Mouse (Mus musculus): ENCODE measurements around the gene Kmo. TPM values are rescaled to one million over a fixed set of nuclear protein-coding genes. Genes with fewer than 3 reads are reported as not detected.

The Kmo gene
- total RNA-seq (2017): 7.5 to 16.0 TPM (median 10.7 TPM) in 3 replicates

DNA sequence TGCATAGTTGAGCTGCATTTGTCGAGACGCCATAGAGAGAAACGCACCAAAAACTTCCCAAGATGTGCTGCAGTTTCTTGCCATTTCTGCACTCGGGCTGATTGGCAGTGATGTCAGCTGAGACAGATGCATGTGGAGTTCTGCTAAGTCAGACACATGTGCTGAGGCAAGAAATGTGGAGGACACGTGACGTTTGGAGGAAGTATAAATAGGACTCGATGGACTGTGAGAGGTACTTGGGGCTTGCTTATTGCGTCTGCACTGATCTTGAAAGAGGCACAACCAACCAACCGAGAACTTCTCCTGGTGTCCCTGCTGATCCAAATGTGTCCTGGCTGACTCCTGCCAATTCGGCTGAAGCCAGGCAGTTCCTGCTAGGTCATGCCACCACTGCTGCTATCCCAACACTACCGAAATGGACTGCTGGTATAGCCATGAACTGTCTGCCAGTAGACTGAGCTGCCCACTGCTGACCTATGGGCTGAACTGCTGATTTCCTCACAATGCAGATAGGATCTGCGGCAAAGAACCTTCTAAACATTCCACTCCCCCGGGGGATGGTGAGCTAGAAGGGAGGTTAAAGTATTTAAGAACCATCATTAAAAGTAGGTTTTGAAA, at the start of gene Kmo:
Gene Kmo, plus strand, starts transcription at position 568 of the 618 bp plus-strand sequence.
- ATAC-seq (replicated peaks; ENCODE audit: insufficient number of reproducible peaks, low FRiP score, low TSS enrichment, poor library complexity, severe bottlenecking): no peak

DNA sequence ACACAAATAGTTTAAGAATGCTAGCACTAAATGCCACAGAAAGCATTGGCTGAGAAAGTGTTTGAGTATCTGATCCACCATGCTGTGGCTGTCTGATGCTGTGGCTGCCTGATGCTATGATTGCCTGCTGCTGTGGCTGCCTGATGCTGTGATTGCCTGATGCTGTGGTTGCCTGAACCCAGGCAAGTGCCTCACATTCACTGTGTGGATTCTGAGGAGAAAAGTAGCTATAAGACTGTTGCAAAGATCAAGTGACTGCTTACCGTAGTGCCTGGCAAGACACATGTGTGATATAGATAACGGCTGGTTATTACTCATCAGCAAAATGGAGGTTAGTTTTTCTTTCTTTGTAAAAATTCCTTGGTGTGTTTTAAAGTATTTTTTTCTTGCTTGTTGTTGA, 46.1 kb upstream of the Kmo start:
- no peak for ATAC-seq (replicated peaks; ENCODE audit: insufficient number of reproducible peaks, low FRiP score, low TSS enrichment, poor library complexity, severe bottlenecking)

DNA sequence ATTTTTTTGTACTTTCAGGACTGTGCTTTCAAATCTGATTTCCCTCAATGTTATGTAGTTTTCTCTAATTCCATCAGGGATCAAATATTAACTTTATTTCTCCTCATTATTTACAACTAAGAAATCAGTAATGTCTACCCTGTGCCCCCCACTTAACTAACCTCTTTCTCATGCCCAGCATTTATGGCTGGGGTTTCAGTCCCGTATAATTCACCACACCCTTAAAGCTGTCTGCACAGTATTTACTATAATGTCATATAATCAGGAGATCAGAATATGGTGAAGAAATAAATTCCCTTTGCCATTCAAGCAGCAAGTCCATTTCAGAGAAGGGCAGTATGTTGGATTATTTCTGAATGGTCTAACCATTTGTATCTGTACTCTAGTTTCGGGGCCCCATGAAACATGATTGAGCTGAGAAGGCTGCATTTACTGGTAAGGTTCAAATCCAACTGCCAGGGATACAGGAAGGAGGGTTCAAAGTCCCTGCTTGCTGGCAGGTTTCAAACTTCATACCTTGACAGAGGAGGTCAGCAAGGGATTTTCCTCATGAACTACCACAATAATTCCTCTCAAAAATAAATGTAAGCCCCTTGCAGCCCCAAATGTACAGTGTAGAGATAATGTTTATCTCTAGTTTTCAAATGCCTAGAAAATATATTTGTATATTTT, 41.6 kb upstream of the Kmo start:
- no peak for ATAC-seq (replicated peaks; ENCODE audit: insufficient number of reproducible peaks, low FRiP score, low TSS enrichment, poor library complexity, severe bottlenecking)

DNA sequence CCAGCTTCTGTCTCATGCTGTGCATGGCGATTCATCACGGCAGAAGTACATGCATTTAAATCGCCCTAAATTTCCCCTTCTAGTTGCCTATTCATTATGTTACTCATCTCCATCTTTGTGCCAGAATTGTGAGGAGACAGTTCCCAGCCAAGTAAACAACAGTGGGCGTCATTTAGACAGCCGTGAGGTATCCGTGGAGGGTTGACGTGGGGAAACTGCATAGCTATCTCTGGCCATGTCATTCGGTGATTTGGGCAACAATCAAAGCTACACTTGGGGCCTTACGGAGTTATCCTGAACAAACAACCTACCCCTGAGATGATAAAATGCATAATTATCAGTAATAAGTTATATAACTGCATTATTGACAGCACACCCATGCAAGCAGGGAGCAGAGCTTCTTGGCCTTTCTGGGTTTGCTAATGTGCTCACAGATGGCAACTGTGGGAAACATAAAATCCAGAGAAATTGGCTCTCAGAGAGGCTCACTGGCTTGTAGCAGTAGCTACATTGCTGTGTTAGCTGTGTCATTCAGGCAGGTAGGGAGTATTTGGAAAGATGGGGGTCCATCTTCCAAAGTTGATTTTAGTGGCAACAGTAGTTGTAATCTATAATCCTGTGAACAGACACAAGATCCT, 40.5 kb upstream of the Kmo start:
- no peak for ATAC-seq (replicated peaks; ENCODE audit: insufficient number of reproducible peaks, low FRiP score, low TSS enrichment, poor library complexity, severe bottlenecking)

DNA sequence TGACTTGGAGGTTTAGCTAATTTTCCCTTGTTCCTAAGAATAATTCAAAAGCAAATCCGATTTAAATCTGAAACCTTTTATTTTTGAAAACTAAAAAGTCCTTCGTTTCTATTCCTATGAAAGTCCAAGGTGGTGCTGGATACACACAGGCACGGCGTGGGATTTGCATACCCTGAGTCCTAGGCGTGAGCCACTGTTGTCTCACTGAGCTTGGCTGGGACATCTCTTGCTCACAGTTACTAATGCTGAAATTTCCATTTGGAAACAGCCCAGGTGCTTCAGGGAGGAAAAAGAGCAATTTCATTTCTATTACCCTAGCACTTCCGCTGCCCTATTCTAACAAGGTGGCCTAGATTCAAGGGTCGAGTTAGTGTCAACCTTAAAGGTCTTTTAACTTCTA, 39.8 kb upstream of the Kmo start:
- no peak for ATAC-seq (replicated peaks; ENCODE audit: insufficient number of reproducible peaks, low FRiP score, low TSS enrichment, poor library complexity, severe bottlenecking)

DNA sequence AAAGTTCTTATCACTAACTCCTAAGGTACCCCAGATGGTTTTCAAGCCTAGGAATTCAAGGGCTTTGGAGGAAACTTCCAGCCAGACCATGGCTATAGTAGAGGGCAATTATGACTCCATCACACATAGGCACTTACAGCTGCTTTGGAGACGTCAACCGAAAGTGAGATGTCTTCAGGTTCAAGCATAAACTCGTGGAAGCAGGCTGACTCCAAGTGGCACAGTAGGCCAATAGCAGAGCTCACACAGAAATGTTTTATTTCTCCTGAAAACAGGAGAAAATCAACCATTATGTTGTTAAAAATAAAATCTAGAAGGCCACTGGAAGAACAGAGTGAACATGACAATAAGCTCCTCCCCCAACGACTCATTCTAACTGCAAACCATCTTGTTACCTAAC, 37.4 kb upstream of the Kmo start:
- ATAC-seq (replicated peaks; ENCODE audit: insufficient number of reproducible peaks, low FRiP score, low TSS enrichment, poor library complexity, severe bottlenecking): no peak

DNA sequence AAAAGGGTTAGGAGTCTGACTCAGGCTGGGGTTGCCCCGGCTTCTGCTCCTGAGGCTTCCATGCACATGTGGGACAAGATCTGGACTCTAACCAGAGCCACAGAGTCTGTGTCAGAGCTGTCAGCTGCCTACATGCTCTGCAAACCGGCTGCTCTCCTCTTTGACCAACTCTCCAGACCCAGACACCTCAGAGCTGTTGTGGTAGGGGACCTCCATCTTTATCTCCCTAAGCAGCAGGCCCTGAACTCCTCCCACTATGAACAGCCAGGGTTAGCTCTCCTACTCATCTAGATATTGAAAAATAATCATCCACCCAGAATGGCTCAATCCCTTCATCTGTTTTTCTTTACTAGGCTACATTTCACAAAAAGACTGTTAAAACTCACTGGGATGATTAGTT, 34.9 kb upstream of the Kmo start:
- ATAC-seq (replicated peaks; ENCODE audit: insufficient number of reproducible peaks, low FRiP score, low TSS enrichment, poor library complexity, severe bottlenecking): no peak

DNA sequence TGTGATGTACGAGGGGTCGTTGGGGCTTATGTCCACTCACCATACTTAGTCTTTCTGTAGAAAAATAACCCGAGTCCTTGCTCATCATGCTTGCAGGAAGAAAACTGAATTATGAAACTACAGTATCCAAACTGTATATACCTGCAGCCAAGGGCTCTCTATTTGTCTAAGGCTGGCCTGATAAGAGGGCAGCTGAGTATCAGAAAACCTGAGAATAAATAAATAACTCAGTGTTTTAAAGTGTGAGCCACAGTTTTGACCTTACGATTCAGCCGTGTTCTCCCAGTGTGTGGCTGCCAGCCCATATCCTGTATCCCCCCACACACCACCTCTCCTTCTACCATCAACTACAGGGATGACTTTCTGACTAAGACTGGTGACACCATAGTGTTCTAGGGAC, 33.5 kb upstream of the Kmo start:
- ATAC-seq (replicated peaks; ENCODE audit: insufficient number of reproducible peaks, low FRiP score, low TSS enrichment, poor library complexity, severe bottlenecking): no peak

DNA sequence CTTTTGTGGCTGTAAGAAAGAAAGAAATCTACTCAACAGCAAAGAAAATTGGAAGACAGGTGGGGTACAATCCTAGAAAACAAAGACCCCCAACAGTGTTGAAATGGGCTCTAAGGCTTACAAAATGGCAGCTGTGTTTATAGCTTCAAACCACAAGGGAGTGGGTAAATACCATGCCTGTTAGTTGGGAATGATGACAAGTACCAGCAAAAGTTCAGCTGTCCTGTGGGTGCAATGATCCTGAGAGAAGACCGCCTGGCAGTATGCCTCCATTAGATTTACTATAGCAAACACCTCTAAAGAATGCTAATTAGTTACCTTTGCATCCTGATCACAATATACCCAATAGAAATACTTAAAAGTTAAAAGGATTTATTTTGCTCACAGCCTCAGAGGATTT, 27.3 kb upstream of the Kmo start:
- no peak for ATAC-seq (replicated peaks; ENCODE audit: insufficient number of reproducible peaks, low FRiP score, low TSS enrichment, poor library complexity, severe bottlenecking)

DNA sequence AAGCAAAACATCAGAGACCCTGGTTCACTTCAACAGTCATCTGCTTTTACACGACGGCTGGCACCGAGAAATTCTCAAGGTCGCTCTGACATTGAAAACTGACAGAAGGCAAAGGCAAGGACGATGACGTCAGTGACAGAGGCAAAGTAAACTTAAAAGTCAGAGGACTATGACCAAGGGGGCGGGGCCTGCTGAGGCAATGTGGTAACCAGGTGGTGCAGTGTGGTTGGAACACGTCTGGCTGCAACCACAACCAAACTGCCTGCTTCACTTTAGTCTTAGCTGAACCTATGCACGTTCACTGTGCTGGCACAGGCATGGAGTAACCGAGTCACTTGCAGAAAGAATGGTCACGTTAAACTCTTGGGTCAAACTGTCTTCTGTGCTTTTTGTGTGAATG, 17.9 kb upstream of the Kmo start:
- ATAC-seq (replicated peaks; ENCODE audit: insufficient number of reproducible peaks, low FRiP score, low TSS enrichment, poor library complexity, severe bottlenecking): no peak

DNA sequence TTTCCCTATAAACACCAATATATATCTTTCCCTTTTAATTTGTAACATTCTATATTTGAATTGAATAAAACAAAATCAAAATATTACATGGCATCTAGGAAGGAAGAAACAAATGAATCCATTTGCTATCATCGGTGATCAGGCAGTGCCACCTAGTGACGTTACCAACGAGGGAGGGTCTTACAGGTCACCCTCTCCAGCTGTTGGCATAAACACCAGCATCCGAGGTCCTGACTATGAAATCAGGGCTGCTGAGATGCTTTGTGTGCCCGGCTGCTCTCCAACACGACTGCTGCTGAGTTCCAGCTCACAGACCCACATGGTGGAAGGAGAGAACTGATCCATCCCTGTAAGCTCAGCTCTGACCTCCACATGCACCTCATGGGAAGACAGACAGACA, 16.8 kb upstream of the Kmo start:
- no peak for ATAC-seq (replicated peaks; ENCODE audit: insufficient number of reproducible peaks, low FRiP score, low TSS enrichment, poor library complexity, severe bottlenecking)

DNA sequence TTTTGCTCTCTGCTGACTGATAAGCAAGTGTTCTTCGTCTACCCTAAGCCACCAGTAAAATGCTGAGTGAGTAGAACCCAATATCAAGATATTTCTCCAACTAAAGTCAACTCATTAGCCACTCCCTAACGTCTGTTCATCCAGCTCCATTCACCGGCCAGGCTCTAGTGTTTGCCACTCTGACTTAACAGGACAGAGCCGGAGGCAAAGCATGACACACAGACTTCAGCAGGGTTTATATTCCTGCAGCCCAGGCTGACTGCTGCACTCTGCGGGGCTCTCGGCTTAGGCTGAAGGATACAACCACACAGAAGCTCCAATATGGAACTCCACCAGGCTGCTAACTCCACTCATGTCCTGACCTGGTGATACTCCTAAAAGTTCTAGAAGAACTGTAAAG, 12.9 kb upstream of the Kmo start:
- ATAC-seq (replicated peaks; ENCODE audit: insufficient number of reproducible peaks, low FRiP score, low TSS enrichment, poor library complexity, severe bottlenecking): no peak

DNA sequence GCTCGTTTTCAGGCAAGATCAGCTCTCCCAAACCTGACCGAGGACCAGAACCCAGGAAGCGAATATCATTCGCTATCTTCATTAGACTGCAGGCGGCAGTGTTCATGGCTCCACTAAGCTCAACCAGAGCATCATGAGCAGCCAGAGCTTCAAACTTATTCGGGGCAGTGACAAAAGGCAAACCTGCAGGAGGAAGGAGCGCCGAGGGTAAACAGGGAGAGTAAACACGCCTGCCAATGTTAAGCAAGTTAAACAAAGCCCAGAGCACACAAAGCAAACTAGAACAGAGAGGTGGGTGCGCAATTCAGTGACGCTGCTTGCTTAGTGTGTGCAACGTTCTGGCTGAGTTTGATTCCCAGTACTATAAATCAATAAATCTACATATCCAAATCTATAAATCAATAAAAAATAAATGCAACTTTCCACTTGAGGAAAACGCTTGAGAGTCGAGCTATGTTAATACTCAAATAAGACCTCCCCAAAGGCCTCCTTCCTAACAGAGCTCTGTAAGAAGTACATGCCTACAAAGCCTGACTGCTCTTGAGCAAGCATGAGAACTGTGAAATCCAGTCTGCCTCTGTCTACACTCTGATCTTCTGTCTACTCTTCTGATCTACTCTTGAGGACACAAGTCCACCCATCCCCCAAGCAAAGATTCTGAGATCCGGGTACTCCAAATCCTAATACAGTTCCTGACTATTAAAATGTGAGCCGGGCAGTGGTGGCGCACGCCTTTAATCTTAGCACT, 12.2 kb upstream of the Kmo start:
- no peak for ATAC-seq (replicated peaks; ENCODE audit: insufficient number of reproducible peaks, low FRiP score, low TSS enrichment, poor library complexity, severe bottlenecking)

DNA sequence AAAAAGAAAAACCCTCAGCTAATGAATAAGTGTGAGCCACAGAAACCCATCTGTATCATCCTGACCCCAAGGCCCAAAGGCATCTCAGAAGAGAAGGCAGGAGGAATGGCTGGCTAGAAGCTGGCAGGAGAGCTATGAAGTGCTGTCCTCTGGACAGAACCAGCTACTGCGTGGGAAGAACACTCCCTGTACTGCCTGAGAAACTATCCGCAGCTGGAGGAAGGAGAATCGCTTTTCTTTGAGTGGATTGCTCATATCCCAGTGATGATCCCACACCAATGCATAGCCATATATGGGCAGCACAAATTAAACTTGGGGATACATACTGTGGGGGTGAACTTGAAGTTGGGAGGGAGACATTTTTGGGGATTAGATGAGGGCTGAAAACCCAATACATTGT, 11.5 kb upstream of the Kmo start:
- no peak for ATAC-seq (replicated peaks; ENCODE audit: insufficient number of reproducible peaks, low FRiP score, low TSS enrichment, poor library complexity, severe bottlenecking)

DNA sequence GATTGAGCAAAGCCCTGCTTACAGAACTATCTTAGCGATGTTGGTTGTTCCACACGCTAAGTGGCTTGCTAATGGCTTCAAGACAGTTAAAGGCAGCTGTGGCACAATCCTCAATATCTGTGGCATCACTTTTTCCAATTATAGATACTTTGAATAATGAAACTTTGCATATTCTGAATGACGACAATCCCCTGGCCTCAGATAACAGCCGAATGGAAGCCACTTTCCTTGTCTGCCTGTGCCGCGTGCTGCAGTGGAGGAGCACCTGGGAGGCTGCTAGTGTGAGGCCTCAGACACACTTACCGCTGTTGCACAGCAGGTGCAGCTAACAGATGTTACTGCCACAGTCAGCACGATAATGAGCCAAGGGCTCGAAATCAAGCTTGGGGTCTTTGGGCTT, 5.2 kb upstream of the Kmo start:
- ATAC-seq (replicated peaks; ENCODE audit: insufficient number of reproducible peaks, low FRiP score, low TSS enrichment, poor library complexity, severe bottlenecking): no peak

DNA sequence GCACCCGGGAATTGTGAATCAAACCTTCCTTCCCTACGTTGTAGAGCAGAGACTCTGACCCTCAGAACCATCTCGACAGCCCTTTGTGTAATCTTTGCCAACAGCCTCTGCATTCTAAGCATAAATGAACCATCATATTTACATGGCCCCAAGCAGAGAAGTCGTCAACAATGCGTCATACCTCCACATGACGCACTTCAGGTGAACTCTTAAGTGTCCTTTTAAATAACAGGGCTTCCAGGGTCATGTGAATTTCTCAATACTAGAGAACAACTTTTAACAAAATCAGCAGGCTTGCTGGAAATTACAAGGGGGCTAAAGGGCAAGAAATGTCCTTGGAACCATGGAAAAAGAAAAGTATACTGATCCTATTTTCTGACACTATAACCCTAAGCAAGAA, 3.5 kb downstream of the Kmo start:
- ATAC-seq (replicated peaks; ENCODE audit: insufficient number of reproducible peaks, low FRiP score, low TSS enrichment, poor library complexity, severe bottlenecking): no peak

DNA sequence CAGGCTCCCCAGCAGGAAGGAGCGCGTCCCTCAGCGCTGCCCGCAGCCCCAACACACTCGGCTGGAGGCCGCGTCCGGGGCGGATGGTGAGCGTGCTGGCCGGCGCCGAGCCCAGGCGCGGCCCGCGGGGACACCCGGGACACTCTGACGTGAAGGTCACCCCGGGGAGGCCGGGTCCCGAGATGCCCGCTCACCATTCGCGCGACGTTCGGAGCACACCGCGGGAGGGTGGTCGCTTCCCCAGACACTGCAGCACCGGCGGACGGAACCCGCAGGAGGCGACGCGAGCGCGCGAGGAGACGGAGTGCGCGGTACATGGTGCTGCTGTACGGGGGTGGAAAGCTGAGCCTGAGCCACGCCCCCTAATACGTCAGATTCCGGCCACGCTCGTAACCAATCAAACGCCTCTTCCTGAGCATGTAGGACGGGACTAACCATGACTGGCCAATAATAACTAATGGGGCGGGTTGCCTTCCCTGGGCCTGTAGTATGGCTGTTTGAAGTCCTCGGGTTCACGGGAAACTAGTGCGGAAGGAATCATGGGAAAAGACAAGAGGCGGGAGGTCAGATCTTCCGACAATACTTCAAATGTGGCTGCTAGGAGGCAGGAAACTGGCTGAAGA, 5.2 kb downstream of the Kmo start, which contains the start of gene Fh1:
Gene Fh1, minus strand, starts transcription at position 379 of the 623 bp plus-strand sequence.
- peak; percentile 98 for ATAC-seq (replicated peaks; ENCODE audit: insufficient number of reproducible peaks, low FRiP score, low TSS enrichment, poor library complexity, severe bottlenecking)

DNA sequence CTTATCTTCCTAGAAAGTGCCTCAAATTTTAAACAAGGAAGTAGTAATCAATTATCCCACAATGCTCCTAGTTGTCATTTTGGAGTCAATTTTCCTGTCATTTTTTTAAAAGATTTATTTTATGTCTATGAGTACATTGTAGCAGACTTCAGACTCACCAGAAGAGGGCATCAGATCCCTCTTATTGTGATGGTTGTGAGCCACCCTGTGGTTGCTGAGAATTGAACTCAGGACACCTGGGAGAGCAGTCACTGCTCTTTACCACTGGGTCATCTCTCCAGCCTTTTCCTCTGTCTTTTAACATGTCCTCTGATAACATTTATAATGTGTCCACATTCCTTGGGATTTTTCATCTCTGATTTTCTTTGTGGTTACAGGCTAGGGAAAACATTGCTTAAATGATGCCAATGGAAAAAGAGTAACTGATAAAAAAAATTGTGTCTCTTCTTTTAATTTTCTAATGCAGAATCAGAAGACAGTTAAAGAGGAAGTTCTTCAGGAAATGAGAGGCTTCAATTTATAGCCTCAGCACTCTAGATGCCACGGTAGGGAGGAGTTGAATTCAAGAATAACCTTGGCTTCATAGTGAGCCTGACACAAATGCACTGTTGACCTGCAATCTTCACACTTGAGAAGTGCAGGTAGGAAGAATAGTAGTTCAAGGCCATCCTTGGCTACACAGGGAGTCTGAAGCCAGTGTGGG, 6.0 kb downstream of the Kmo start:
- ATAC-seq (replicated peaks; ENCODE audit: insufficient number of reproducible peaks, low FRiP score, low TSS enrichment, poor library complexity, severe bottlenecking): no peak

DNA sequence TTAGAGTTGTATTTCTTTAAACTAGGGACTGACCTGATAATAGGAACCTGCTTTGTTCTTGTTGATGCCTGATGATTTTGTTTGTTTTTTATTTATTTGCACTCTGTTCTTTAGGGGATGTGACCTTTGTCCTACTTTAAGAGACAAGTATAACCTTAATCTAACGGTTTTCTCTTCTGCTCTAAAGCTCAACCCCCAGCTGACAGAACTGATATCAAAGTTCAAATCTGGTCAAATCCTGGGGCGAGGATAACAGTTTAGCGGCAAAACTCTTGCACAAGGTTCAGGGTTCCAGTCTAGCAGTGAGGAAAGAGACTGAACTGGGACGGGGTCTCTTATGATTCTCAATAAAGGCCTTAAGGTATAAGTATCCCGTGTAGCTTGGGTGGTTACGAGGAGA, 9.1 kb downstream of the Kmo start:
- no peak for ATAC-seq (replicated peaks; ENCODE audit: insufficient number of reproducible peaks, low FRiP score, low TSS enrichment, poor library complexity, severe bottlenecking)

All from monocyte, adult 5-6 weeks (primary cell).